Mouse (Mus musculus) midbrain, embryonic 16.5 days (tissue): Measurements from ENCODE around the gene N4bp1. TPM values are rescaled to one million over a fixed set of nuclear protein-coding genes. Genes with fewer than 3 reads are reported as not detected.

Experiments
- ATAC-seq: fragments of 200-750 bp; cut with Nextera tagmentation; 2 replicates; pipeline ENCODE4 v1.8.0; 2017; ENCODE audit warnings: moderate TSS enrichment
- H3K27ac ChIP-seq: fragments of 300-500 bp; sonication (generic); 2 replicates; pipeline ENCODE4 v1.5.1; 2014; ENCODE audit warnings: mild to moderate bottlenecking, low read length, mixed read lengths
- H3K27me3 ChIP-seq: fragments of 300-500 bp; sonication (generic); 2 replicates; pipeline ENCODE4 v1.6.1; 2014; ENCODE audit warnings: low read depth, low read length, mixed read lengths; ENCODE audit not compliant: control insufficient read depth, insufficient read depth
- H3K36me3 ChIP-seq: fragments of 300-500 bp; sonication (generic); 2 replicates; pipeline ENCODE4 v1.6.1; 2014; ENCODE audit warnings: mild to moderate bottlenecking, low read length, moderate library complexity, mixed read lengths; ENCODE audit not compliant: control insufficient read depth, insufficient read depth
- H3K4me1 ChIP-seq: fragments of 300-500 bp; sonication (generic); 2 replicates; pipeline ENCODE4 v1.6.1; 2014; ENCODE audit warnings: mild to moderate bottlenecking, low read length, mixed read lengths; ENCODE audit not compliant: control insufficient read depth, insufficient read depth
- H3K4me2 ChIP-seq: fragments of 300-500 bp; sonication (generic); 2 replicates; pipeline ENCODE4 v1.6.1; 2014; ENCODE audit warnings: mild to moderate bottlenecking, low read length, mixed read lengths
- H3K4me3 ChIP-seq: fragments of 300-500 bp; sonication (generic); 2 replicates; pipeline ENCODE4 v1.5.1; 2014; ENCODE audit warnings: low read depth, mild to moderate bottlenecking, low read length, moderate library complexity, mixed read lengths
- H3K9ac ChIP-seq: fragments of 300-500 bp; sonication (generic); 2 replicates; pipeline ENCODE4 v1.6.1; 2014; ENCODE audit warnings: low read depth, low read length, mixed read lengths
- H3K9me3 ChIP-seq: fragments of 300-500 bp; sonication (generic); replicated peaks from 2 replicates; pipeline ENCODE4 v1.6.1; 2014; ENCODE audit warnings: mild to moderate bottlenecking, low read length, mixed read lengths; ENCODE audit not compliant: control insufficient read depth, poor library complexity, severe bottlenecking
- WGBS: fragments of 180-500 bp; shearing (Covaris S2); extraction: QIAGEN DNeasy Blood & Tissue Kit; methylation state at CpG from one replicate; pipeline ENCODE4 v1.1.7; 2014; 5-methylcytosine and 5-hydroxymethylcytosine counted together
- polyA plus RNA-seq: library from polyadenylated mRNA; unstranded; fragments of >200 nt; fragmentation: Nextera tagmentation; extraction: Ambion mirVana; gene quantifications from 2 replicates; pipeline ENCODE4 v1.2.1, GENCODE M21; 2015

N4bp1 gene
- polyA plus RNA-seq, 1 experiment from 2014 or later = 9.2 TPM

- 89% methylated on average over 8 of the region's 8 CpGs for WGBS
- Histone ChIP-seq H3K9ac (no peak overlapping the region), H3K36me3 (peaks cover 8% of the 10 kb centered on the region), H3K9me3 (no peaks in the 10 kb centered on the region), H3K4me1 (no peaks in the 10 kb centered on the region), H3K4me2 (no peak overlapping the region), H3K27me3 (no peaks in the 10 kb centered on the region), H3K4me3 (no peak overlapping the region), H3K27ac (no peak overlapping the region)
- no peak for ATAC-seq
Observed at GRCm38 (mm10) chr8:86841556-86842309, 43.3 kb downstream of the N4bp1 start.

DNA sequence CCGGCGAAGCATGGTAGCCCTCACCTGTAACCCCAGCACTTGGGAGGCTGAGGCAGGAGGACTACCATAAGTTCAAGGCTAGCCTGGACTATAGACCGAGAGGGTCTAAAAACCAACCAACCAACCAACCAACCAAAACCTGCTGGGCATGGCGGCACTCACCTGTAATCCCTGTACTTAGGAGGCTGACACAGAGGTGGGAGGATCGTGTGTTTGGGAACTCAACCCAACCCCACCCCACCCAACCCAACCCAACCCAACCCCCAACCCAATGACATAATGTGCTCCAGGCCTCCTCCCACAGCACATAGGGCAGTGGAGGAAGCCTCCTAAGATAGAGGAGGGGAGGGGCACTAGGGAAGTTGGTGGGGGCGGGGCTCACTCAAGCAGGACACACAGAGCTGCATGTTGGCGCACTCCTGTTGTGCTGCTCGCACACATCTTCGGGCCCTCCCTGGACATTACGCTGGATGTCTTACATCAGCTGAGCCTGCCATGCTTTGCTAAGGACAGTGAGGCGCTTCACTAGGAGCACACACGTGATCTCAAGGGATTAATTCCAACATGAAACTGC is 44.9 kb downstream of the N4bp1 start:
- Histone ChIP-seq H3K36me3 (peaks cover 8% of the 10 kb centered on the region), H3K9me3 (no peaks in the 10 kb centered on the region), H3K4me2 (no peak overlapping the region), H3K4me3 (no peak overlapping the region), H3K27ac (no peak overlapping the region), H3K9ac (no peak overlapping the region), H3K27me3 (no peaks in the 10 kb centered on the region), H3K4me1 (no peaks in the 10 kb centered on the region)
- ATAC-seq = no peak
- WGBS = 95% methylated on average over 12 of the region's 12 CpGs

DNA sequence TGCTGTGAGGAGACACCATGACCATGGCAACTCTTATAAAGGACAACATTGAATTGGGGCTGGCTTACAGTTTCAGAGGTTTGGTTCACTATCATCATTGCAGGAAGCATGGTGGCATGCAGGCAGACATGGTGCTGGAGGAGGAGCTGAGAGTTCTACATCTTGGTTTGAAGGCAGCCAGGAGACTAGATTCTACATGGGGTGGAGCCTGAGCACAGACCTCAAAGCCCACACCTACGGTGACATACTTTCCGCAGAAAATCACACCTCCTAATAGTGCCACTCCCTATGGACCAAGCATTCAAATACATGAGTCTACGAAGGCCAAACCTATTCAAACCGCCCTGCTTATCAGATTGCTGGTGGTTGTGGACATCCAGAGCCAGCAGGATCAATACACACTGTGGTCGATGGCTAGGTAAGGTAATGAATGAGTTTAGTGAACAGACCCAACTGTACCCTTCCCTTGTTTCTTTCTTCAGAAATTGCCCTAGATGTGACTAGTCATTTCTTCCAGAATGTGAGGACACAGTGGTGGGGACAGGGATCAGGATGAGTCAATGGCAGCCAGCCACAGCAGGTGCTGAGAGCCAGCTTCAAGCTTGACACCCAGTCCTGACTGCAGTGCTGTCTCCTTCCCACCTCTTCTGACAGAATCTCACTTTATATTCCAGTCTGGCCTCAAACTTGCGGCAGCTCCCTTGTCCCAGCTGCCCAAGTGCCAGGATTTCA is 46.2 kb downstream of the N4bp1 start:
- H3K27ac ChIP-seq = no peak overlapping the region
- H3K9me3 ChIP-seq = no peaks in the 10 kb centered on the region
- H3K36me3 ChIP-seq = peaks cover 8% of the 10 kb centered on the region; the same call in 1 of the 2 replicates
- H3K4me3 ChIP-seq = no peak overlapping the region
- H3K27me3 ChIP-seq = no peaks in the 10 kb centered on the region
- no peak for ATAC-seq
- H3K9ac ChIP-seq = no peak overlapping the region
- 99% methylated on average over 6 of the region's 6 CpGs for WGBS
- H3K4me1 ChIP-seq = no peaks in the 10 kb centered on the region
- no peak overlapping the region for H3K4me2 ChIP-seq

- 88% methylated on average over 2 of the region's 2 CpGs for WGBS
- H3K9me3 ChIP-seq = no peaks in the 10 kb centered on the region
- no peak for ATAC-seq
Observed at GRCm38 (mm10) chr8:86837234-86837633, 47.8 kb downstream of the N4bp1 start.

DNA sequence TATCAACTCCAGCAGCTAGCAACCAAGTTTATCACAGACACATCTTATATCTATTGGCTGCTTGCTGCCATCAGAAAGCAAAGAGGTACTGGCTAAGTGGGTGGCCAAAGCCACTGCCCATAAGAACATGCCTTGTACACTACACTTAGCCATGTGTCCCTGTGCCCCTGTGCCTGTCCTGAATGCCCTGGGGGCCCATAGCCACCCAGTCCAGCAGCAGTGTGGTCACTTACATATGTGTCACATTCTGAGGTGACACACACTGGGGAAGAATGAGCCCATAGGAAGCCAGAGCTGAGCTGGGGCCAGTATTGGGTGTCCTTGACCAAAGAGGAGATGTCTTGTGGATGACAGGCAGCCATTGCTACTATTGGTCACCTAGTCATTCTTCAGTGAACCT is 49.2 kb downstream of the N4bp1 start:
- Histone ChIP-seq H3K4me1 (no peaks in the 10 kb centered on the region), H3K9me3 (no peaks in the 10 kb centered on the region), H3K36me3 (no peaks in the 10 kb centered on the region), H3K4me2 (no peak overlapping the region), H3K9ac (no peak overlapping the region), H3K27ac (no peak overlapping the region), H3K27me3 (no peaks in the 10 kb centered on the region), H3K4me3 (no peak overlapping the region)
- no peak for ATAC-seq

More at GRCm38 (mm10) chr8:86837234-86837633, 47.8 kb downstream of the N4bp1 start:
- no peaks in the 10 kb centered on the region for H3K27me3 ChIP-seq
- H3K4me1 ChIP-seq = no peaks in the 10 kb centered on the region
- H3K9ac ChIP-seq = no peak overlapping the region
- no peak overlapping the region for H3K4me2 ChIP-seq
- H3K27ac ChIP-seq = no peak overlapping the region
- no peaks in the 10 kb centered on the region; the same call in 1 of the 2 replicates for H3K36me3 ChIP-seq
- no peak overlapping the region for H3K4me3 ChIP-seq

- WGBS = 87% methylated on average over 8 of the region's 8 CpGs
- ATAC-seq = no peak
- H3K36me3 ChIP-seq = no peaks in the 10 kb centered on the region
- H3K9me3 ChIP-seq = no peaks in the 10 kb centered on the region
- H3K27me3 ChIP-seq = no peaks in the 10 kb centered on the region
- H3K4me3 ChIP-seq = no peak overlapping the region
- H3K4me2 ChIP-seq = no peak overlapping the region
- no peak overlapping the region for H3K27ac ChIP-seq
- H3K9ac ChIP-seq = no peak overlapping the region
- H3K4me1 ChIP-seq = no peaks in the 10 kb centered on the region
Observed at GRCm38 (mm10) chr8:86834496-86835260, 50.4 kb downstream of the N4bp1 start.

DNA sequence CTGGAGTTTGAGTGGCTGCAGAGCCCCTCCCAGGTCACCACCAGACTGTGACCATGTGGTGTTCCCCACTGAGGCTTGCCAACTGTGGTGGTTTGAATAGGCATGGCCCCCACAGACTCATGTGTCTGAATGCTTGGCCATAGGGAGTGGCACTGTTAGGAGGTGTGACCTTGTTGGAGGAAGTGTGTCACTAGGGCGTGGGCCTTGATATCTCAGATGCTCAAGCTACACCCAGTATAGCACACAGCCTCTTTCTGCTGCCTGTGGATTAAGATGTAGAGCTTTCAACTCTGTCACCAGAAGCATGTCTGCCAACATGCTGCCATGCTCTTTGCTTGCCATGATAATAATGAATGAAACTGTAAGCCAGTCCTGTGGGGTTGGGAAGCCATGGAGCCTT is 51.1 kb downstream of the N4bp1 start:
- no peak overlapping the region for H3K9ac ChIP-seq
- no peak overlapping the region for H3K27ac ChIP-seq
- WGBS = 94% methylated on average over 1 of the region's 1 CpGs
- no peaks in the 10 kb centered on the region for H3K36me3 ChIP-seq
- H3K9me3 ChIP-seq = no peaks in the 10 kb centered on the region
- no peak for ATAC-seq
- no peaks in the 10 kb centered on the region for H3K27me3 ChIP-seq
- no peak overlapping the region for H3K4me2 ChIP-seq
- no peak overlapping the region for H3K4me3 ChIP-seq
- H3K4me1 ChIP-seq = no peaks in the 10 kb centered on the region

GRCm38 (mm10) chr8:86828925-86829324 is 56.1 kb downstream of the N4bp1 start:
- Histone ChIP-seq H3K9me3 (no peaks in the 10 kb centered on the region), H3K4me1 (no peaks in the 10 kb centered on the region), H3K27me3 (no peaks in the 10 kb centered on the region), H3K36me3 (no peaks in the 10 kb centered on the region), H3K9ac (no peak overlapping the region), H3K27ac (no peak overlapping the region), H3K4me2 (no peak overlapping the region), H3K4me3 (no peak overlapping the region)
- ATAC-seq = no peak
- WGBS = 65% methylated on average over 2 of the region's 2 CpGs
